Mouse (Mus musculus) kidney, adult 2 months (tissue): ENCODE measurements around the gene S100a5.

Experiments used
- CTCF ChIP-seq: fragments of 200-500 bp; conservative IDR thresholded peaks from 2 replicates; pipeline ENCODE4 v1.5.1; 2011; ENCODE audit warnings: low read depth, mild to moderate bottlenecking, control low read depth, low read length, moderate library complexity, mixed read lengths; ENCODE audit not compliant: insufficient read depth, insufficient read length
- POLR2A ChIP-seq: fragments of 200-500 bp; IDR thresholded peaks from one replicate; pipeline ENCODE4 v1.6.1; 2011; ENCODE audit warnings: low read depth, low read length, control low read depth

- TF ChIP-seq CTCF (no peak), POLR2A (no peak)
Observed at GRCm38 (mm10) chr3:90606185-90606584, 2.1 kb upstream of the S100a5 start.
